Mouse (Mus musculus) heart, postnatal 0 days (tissue): ENCODE results near the gene C1qtnf5.

Source experiments
- CTCF ChIP-seq: IDR thresholded peaks from 2 replicates; pipeline ENCODE4 v1.5.1; 2016; ENCODE audit warnings: antibody characterized with exemption, control low read depth, low read depth
- EP300 ChIP-seq: IDR thresholded peaks from 2 replicates; pipeline ENCODE4 v1.6.1; 2016; ENCODE audit warnings: antibody characterized with exemption, low read depth

- TF ChIP-seq CTCF (peak; percentile 21; the same call in 1 of the 2 replicates), EP300 (no peak)
Observed at GRCm38 (mm10) chr9:44074395-44075275, 32.4 kb upstream of the C1qtnf5 start.
